Mouse (Mus musculus): Measurements from ENCODE around the gene Trim39. TPM values are rescaled to one million over a fixed set of nuclear protein-coding genes. Genes with fewer than 3 reads are reported as not detected.

The Trim39 gene
- polyA plus RNA-seq, 1 experiment, result 51.1 TPM

GRCm38 (mm10) chr17:36233572-36233971, 38.5 kb downstream of the Trim39 start:
- WGBS, result 57% methylated on average over 5 of the region's 5 CpGs
- no peak overlapping the region for H3K27ac ChIP-seq (ENCODE audit: control insufficient read depth, insufficient read depth, low read length)
- H3K4me3 ChIP-seq (ENCODE audit: control insufficient read depth, insufficient read depth, low read length), result no peak overlapping the region
- no peaks in the 10 kb centered on the region; the same call in 1 of the 2 replicates for H3K27me3 ChIP-seq (ENCODE audit: control insufficient read depth, insufficient read depth, low read length)
- DNase-seq, result no peak
- TF ChIP-seq POLR2A (IDR thresholded peaks at IDR 0.05; ENCODE audit: control insufficient read depth, extremely low read depth, insufficient read depth, low read length, poor library complexity), result no peak
- TF ChIP-seq CTCF (IDR thresholded peaks at IDR 0.05; ENCODE audit: borderline replicate concordance, control insufficient read depth, extremely low read depth, insufficient read depth, low read length, poor library complexity), result no peak
- peaks cover 13% of the 10 kb centered on the region for H3K4me1 ChIP-seq (replicated peaks; ENCODE audit: control insufficient read depth, insufficient read depth, low read length)
- no peaks in the 10 kb centered on the region for H3K36me3 ChIP-seq (ENCODE audit: control insufficient read depth, insufficient read depth, low read length)

GRCm38 (mm10) chr17:36231318-36231717, 40.7 kb downstream of the Trim39 start:
- DNase-seq, result peak; percentile 86
- no peak overlapping the region for H3K27ac ChIP-seq (ENCODE audit: control insufficient read depth, insufficient read depth, low read length)
- WGBS, result 12% methylated on average over 36 of the region's 36 CpGs
- peak; percentile 86; the same call in 1 of the 2 replicates for TF ChIP-seq CTCF (IDR thresholded peaks at IDR 0.05; ENCODE audit: borderline replicate concordance, control insufficient read depth, extremely low read depth, insufficient read depth, low read length, poor library complexity)
- no peak for TF ChIP-seq POLR2A (IDR thresholded peaks at IDR 0.05; ENCODE audit: control insufficient read depth, extremely low read depth, insufficient read depth, low read length, poor library complexity)
- peaks cover 10% of the 10 kb centered on the region for H3K4me1 ChIP-seq (replicated peaks; ENCODE audit: control insufficient read depth, insufficient read depth, low read length)
- no peaks in the 10 kb centered on the region for H3K27me3 ChIP-seq (ENCODE audit: control insufficient read depth, insufficient read depth, low read length)
- H3K4me3 ChIP-seq (ENCODE audit: control insufficient read depth, insufficient read depth, low read length), result no peak overlapping the region
- H3K36me3 ChIP-seq (ENCODE audit: control insufficient read depth, insufficient read depth, low read length), result no peaks in the 10 kb centered on the region

- TF ChIP-seq POLR2A (IDR thresholded peaks at IDR 0.05; ENCODE audit: control insufficient read depth, extremely low read depth, insufficient read depth, low read length, poor library complexity) (no peak), CTCF (IDR thresholded peaks at IDR 0.05; ENCODE audit: borderline replicate concordance, control insufficient read depth, extremely low read depth, insufficient read depth, low read length, poor library complexity) (no peak)
- DNase-seq, result peak; percentile 37
- Histone ChIP-seq H3K4me3 (ENCODE audit: control insufficient read depth, insufficient read depth, low read length) (no peak overlapping the region), H3K4me1 (replicated peaks; ENCODE audit: control insufficient read depth, insufficient read depth, low read length) (peaks cover 6% of the 10 kb centered on the region), H3K36me3 (ENCODE audit: control insufficient read depth, insufficient read depth, low read length) (no peaks in the 10 kb centered on the region), H3K27ac (ENCODE audit: control insufficient read depth, insufficient read depth, low read length) (no peak overlapping the region), H3K27me3 (ENCODE audit: control insufficient read depth, insufficient read depth, low read length) (peaks cover 7% of the 10 kb centered on the region)
- WGBS, result 4% methylated on average over 5 of the region's 5 CpGs
Observed at GRCm38 (mm10) chr17:36229046-36229445, 43.0 kb downstream of the Trim39 start.

- Histone ChIP-seq H3K4me3 (ENCODE audit: control insufficient read depth, insufficient read depth, low read length) (no peak overlapping the region), H3K36me3 (ENCODE audit: control insufficient read depth, insufficient read depth, low read length) (no peaks in the 10 kb centered on the region), H3K4me1 (replicated peaks; ENCODE audit: control insufficient read depth, insufficient read depth, low read length) (peaks cover 6% of the 10 kb centered on the region), H3K27ac (ENCODE audit: control insufficient read depth, insufficient read depth, low read length) (no peak overlapping the region), H3K27me3 (ENCODE audit: control insufficient read depth, insufficient read depth, low read length) (peaks cover 12% of the 10 kb centered on the region)
- peak; percentile 77 for DNase-seq
- TF ChIP-seq POLR2A (IDR thresholded peaks at IDR 0.05; ENCODE audit: control insufficient read depth, extremely low read depth, insufficient read depth, low read length, poor library complexity) (no peak), CTCF (IDR thresholded peaks at IDR 0.05; ENCODE audit: borderline replicate concordance, control insufficient read depth, extremely low read depth, insufficient read depth, low read length, poor library complexity) (no peak)
- WGBS, result 10% methylated on average over 8 of the region's 8 CpGs
Observed at GRCm38 (mm10) chr17:36226921-36227320, 45.1 kb downstream of the Trim39 start.

GRCm38 (mm10) chr17:36225231-36225824, 46.7 kb downstream of the Trim39 start:
- WGBS, result 6% methylated on average over 9 of the region's 9 CpGs
- peaks cover 12% of the 10 kb centered on the region for H3K27me3 ChIP-seq (ENCODE audit: control insufficient read depth, insufficient read depth, low read length)
- H3K36me3 ChIP-seq (ENCODE audit: control insufficient read depth, insufficient read depth, low read length), result no peaks in the 10 kb centered on the region
- no peak overlapping the region for H3K27ac ChIP-seq (ENCODE audit: control insufficient read depth, insufficient read depth, low read length)
- no peak overlapping the region for H3K4me3 ChIP-seq (ENCODE audit: control insufficient read depth, insufficient read depth, low read length)
- no peak for DNase-seq
- TF ChIP-seq CTCF (IDR thresholded peaks at IDR 0.05; ENCODE audit: borderline replicate concordance, control insufficient read depth, extremely low read depth, insufficient read depth, low read length, poor library complexity) (no peak), POLR2A (IDR thresholded peaks at IDR 0.05; ENCODE audit: control insufficient read depth, extremely low read depth, insufficient read depth, low read length, poor library complexity) (no peak)
- peaks cover 6% of the 10 kb centered on the region for H3K4me1 ChIP-seq (replicated peaks; ENCODE audit: control insufficient read depth, insufficient read depth, low read length)

GRCm38 (mm10) chr17:36224451-36224850, 47.6 kb downstream of the Trim39 start:
- 41% methylated on average over 3 of the region's 3 CpGs for WGBS
- no peak for DNase-seq
- Histone ChIP-seq H3K4me3 (ENCODE audit: control insufficient read depth, insufficient read depth, low read length) (no peak overlapping the region), H3K36me3 (ENCODE audit: control insufficient read depth, insufficient read depth, low read length) (no peaks in the 10 kb centered on the region), H3K4me1 (replicated peaks; ENCODE audit: control insufficient read depth, insufficient read depth, low read length) (peaks cover 6% of the 10 kb centered on the region), H3K27ac (ENCODE audit: control insufficient read depth, insufficient read depth, low read length) (no peak overlapping the region), H3K27me3 (ENCODE audit: control insufficient read depth, insufficient read depth, low read length) (peaks cover 12% of the 10 kb centered on the region)
- no peak for TF ChIP-seq CTCF (IDR thresholded peaks at IDR 0.05; ENCODE audit: borderline replicate concordance, control insufficient read depth, extremely low read depth, insufficient read depth, low read length, poor library complexity)
- TF ChIP-seq POLR2A (IDR thresholded peaks at IDR 0.05; ENCODE audit: control insufficient read depth, extremely low read depth, insufficient read depth, low read length, poor library complexity), result no peak

Data from thymus, adult 2 months (tissue).